38 mouse cellular contexts compared by ENCODE assay signal in the genomic region with DNA sequence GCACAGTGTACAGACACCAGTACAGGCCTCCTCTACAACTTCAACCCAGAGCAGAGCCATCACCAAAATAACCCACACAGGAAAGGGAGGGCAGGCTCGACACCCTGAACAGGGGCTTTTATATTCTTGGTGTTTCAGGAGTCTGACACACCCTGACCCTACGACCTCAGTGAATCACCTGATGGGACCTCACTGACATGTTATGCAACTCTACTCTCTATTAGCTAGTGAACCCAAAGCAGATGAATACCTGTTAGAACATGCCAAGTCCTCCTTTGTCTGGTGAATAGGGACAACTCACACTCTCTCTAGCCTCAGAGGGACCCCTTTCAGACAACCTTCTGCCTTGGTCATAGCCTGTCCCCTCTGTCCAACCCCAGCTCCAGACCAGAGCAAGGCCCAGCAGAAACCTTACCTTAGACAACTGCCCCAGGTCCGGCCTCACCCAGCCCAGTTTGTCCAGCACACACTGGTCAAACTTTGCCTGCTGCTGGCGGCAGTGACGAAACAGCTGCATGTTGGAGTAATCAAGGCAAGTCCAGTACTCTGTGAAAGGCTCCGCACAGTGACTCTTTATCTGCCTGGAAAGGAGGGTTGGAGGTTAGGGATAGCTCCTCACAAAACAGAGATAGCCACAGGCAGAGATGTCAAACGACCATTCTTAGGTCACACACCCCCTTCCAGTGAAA. TPM values are rescaled to one million over a fixed set of nuclear protein-coding genes. Genes with fewer than 3 reads are reported as not detected.
DNase-seq lines count a peak whose midpoint lies in the region; ATAC-seq and TF ChIP-seq lines count a peak whose summit lies in the region.
"Had no signal": no experiment of that assay in that cellular context is flagged by ENCODE, and none has a peak within 500 bp of the region (broad histone marks: within the 10 kb centered on the region; RNA-seq: fewer than 3 reads in every experiment).

No protein-coding gene starts in this region.

- TF ChIP-seq POLR2A in liver, adult 2 months (IDR thresholded peaks at IDR 0.05; ENCODE audit: extremely low read depth, insufficient read depth, low read length), result no peak

- H3K79me2 ChIP-seq in liver, adult 2 months (ENCODE audit: control insufficient read depth, insufficient read depth, low read length), result peaks cover 13% of the 10 kb centered on the region; the same call in 1 of the 2 replicates

- H3K9ac ChIP-seq in embryonic facial prominence, embryonic 15.5 days, result no peak overlapping the region
- H3K9ac ChIP-seq in liver, adult 2 months (ENCODE audit: low read depth, low read length), result no peak overlapping the region
- no peak overlapping the region for H3K9ac ChIP-seq in liver, embryonic 11.5 days (ENCODE audit: low read depth, low read length)
- H3K9ac ChIP-seq in liver, postnatal 0 days (replicated peaks), result no peak overlapping the region
- no peak overlapping the region for H3K9ac ChIP-seq in midbrain, embryonic 14.5 days (replicated peaks; ENCODE audit: low read length)
- H3K9ac ChIP-seq: embryonic facial prominence, embryonic 12.5 days; hindbrain, embryonic 14.5 days; limb, embryonic 12.5 days; midbrain, embryonic 15.5 days; neural tube, embryonic 15.5 days had no signal

- H3K27me3 ChIP-seq in embryonic facial prominence, embryonic 15.5 days, result no peaks in the 10 kb centered on the region
- no peaks in the 10 kb centered on the region for H3K27me3 ChIP-seq in embryonic facial prominence, embryonic 10.5 days (replicated peaks; ENCODE audit: low read depth, poor library complexity, severe bottlenecking)
- H3K27me3 ChIP-seq in liver, adult 2 months (ENCODE audit: control insufficient read depth, insufficient read depth, low read length), result no peaks in the 10 kb centered on the region
- no peaks in the 10 kb centered on the region for H3K27me3 ChIP-seq in liver, embryonic 11.5 days (replicated peaks; ENCODE audit: control insufficient read depth, insufficient read depth, low read length)
- no peaks in the 10 kb centered on the region for H3K27me3 ChIP-seq in liver, postnatal 0 days (ENCODE audit: insufficient read depth, low read length)
- H3K27me3 ChIP-seq in midbrain, embryonic 14.5 days (ENCODE audit: control insufficient read depth, insufficient read depth, low read length), result no peaks in the 10 kb centered on the region
- H3K27me3 ChIP-seq: CH12.LX; embryonic facial prominence, embryonic 12.5 days; limb, embryonic 12.5 days; midbrain, embryonic 15.5 days; neural tube, embryonic 15.5 days had no signal

- no peak for TF ChIP-seq CTCF in liver, adult 2 months (IDR thresholded peaks at IDR 0.05; ENCODE audit: low read depth, low read length)
- TF ChIP-seq CTCF in liver, postnatal 0 days (IDR thresholded peaks at IDR 0.05; ENCODE audit: low read depth), result no peak
- TF ChIP-seq CTCF in left cerebral cortex, adult 2 months (IDR thresholded peaks at IDR 0.05), result no peak

- peaks cover 56% of the 10 kb centered on the region for H3K36me3 ChIP-seq in embryonic facial prominence, embryonic 15.5 days
- H3K36me3 ChIP-seq in embryonic facial prominence, embryonic 10.5 days (replicated peaks), result peaks cover 72% of the 10 kb centered on the region
- peaks cover 32% of the 10 kb centered on the region for H3K36me3 ChIP-seq in liver, adult 2 months (ENCODE audit: control insufficient read depth, insufficient read depth, low read length)
- H3K36me3 ChIP-seq in liver, embryonic 11.5 days (ENCODE audit: control insufficient read depth, insufficient read depth, low read length), result peaks cover 22% of the 10 kb centered on the region
- peaks cover 36% of the 10 kb centered on the region for H3K36me3 ChIP-seq in liver, postnatal 0 days (replicated peaks; ENCODE audit: insufficient read depth, low read length)
- peaks cover 68% of the 10 kb centered on the region for H3K36me3 ChIP-seq in midbrain, embryonic 14.5 days (ENCODE audit: control insufficient read depth, insufficient read depth, low read length)

- H3K27ac ChIP-seq in embryonic facial prominence, embryonic 15.5 days (replicated peaks), result no peak overlapping the region
- no peak overlapping the region for H3K27ac ChIP-seq in embryonic facial prominence, embryonic 10.5 days (replicated peaks)
- H3K27ac ChIP-seq in liver, adult 2 months (replicated peaks; ENCODE audit: insufficient read depth, low read depth, low read length), result peak overlapping the region; percentile 67
- no peak overlapping the region for H3K27ac ChIP-seq in liver, embryonic 11.5 days (ENCODE audit: low read depth, low read length)
- peak overlapping the region; percentile 34 for H3K27ac ChIP-seq in liver, postnatal 0 days (ENCODE audit: low read depth)
- no peak overlapping the region for H3K27ac ChIP-seq in left cerebral cortex, adult 2 months
- no peak overlapping the region for H3K27ac ChIP-seq in midbrain, embryonic 14.5 days (replicated peaks; ENCODE audit: low read depth, low read length)
- H3K27ac ChIP-seq: embryonic facial prominence, embryonic 12.5 days; forebrain, embryonic 10.5 days; gastrocnemius, adult 2 months; hindbrain, embryonic 14.5 days; limb, embryonic 12.5 days; macrophage; midbrain, embryonic 15.5 days; neural tube, embryonic 15.5 days had no signal

- no peaks in the 10 kb centered on the region for H3K9me3 ChIP-seq in embryonic facial prominence, embryonic 15.5 days (replicated peaks)
- H3K9me3 ChIP-seq in embryonic facial prominence, embryonic 10.5 days, result no peaks in the 10 kb centered on the region
- H3K9me3 ChIP-seq in liver, embryonic 11.5 days (ENCODE audit: control insufficient read depth, low read length), result no peaks in the 10 kb centered on the region
- no peaks in the 10 kb centered on the region for H3K9me3 ChIP-seq in liver, postnatal 0 days (ENCODE audit: low read length)
- no peaks in the 10 kb centered on the region for H3K9me3 ChIP-seq in midbrain, embryonic 14.5 days (ENCODE audit: control insufficient read depth, low read length)
- H3K9me3 ChIP-seq: embryonic facial prominence, embryonic 12.5 days; forebrain, embryonic 10.5 days; limb, embryonic 12.5 days; midbrain, embryonic 15.5 days; neural tube, embryonic 15.5 days had no signal

- no peak for TF ChIP-seq EP300 in liver, postnatal 0 days (IDR thresholded peaks at IDR 0.05; ENCODE audit: low read depth)

- H3K4me1 ChIP-seq in embryonic facial prominence, embryonic 15.5 days, result peaks cover 3% of the 10 kb centered on the region; the same call in 1 of the 2 replicates
- H3K4me1 ChIP-seq in embryonic facial prominence, embryonic 10.5 days, result peaks cover 18% of the 10 kb centered on the region
- H3K4me1 ChIP-seq in liver, adult 2 months (ENCODE audit: control insufficient read depth, insufficient read depth, low read length), result peaks cover 25% of the 10 kb centered on the region
- H3K4me1 ChIP-seq in liver, embryonic 11.5 days (replicated peaks; ENCODE audit: control insufficient read depth, insufficient read depth, low read length), result no peaks in the 10 kb centered on the region
- peaks cover 10% of the 10 kb centered on the region for H3K4me1 ChIP-seq in liver, postnatal 0 days (ENCODE audit: insufficient read depth)
- no peaks in the 10 kb centered on the region for H3K4me1 ChIP-seq in midbrain, embryonic 14.5 days (ENCODE audit: control insufficient read depth, insufficient read depth, low read length)
- H3K4me1 ChIP-seq: forebrain, embryonic 10.5 days; limb, embryonic 12.5 days had no signal

- 0 out of 2 replicates have a peak, but pooled peaks have one; percentile 39 for ATAC-seq in embryonic facial prominence, embryonic 15.5 days (ENCODE audit: insufficient number of reproducible peaks, low FRiP score, low TSS enrichment, low read depth)
- ATAC-seq in liver, embryonic 11.5 days (replicated peaks; ENCODE audit: low FRiP score), result no peak; the same call in 1 of the 2 replicates
- ATAC-seq in liver, postnatal 0 days, result peak; percentile 92
- no peak for ATAC-seq in midbrain, embryonic 14.5 days (ENCODE audit: low FRiP score, low TSS enrichment)
- ATAC-seq: activated CD4-positive, CD25-positive, alpha-beta regulatory T cell, adult 4 months; forebrain, embryonic 16.5 days; intestine, postnatal 0 days; midbrain, embryonic 15.5 days had no signal

- H3K4me2 ChIP-seq in embryonic facial prominence, embryonic 15.5 days (replicated peaks), result no peak overlapping the region
- H3K4me2 ChIP-seq in liver, embryonic 11.5 days, result no peak overlapping the region
- H3K4me2 ChIP-seq in liver, postnatal 0 days (ENCODE audit: low read depth, low read length), result no peak overlapping the region
- H3K4me2 ChIP-seq in midbrain, embryonic 14.5 days (ENCODE audit: low read length), result no peak overlapping the region
- H3K4me2 ChIP-seq: embryonic facial prominence, embryonic 12.5 days; hindbrain, embryonic 14.5 days; limb, embryonic 12.5 days; midbrain, embryonic 15.5 days; neural tube, embryonic 15.5 days had no signal

- intact Hi-C loops in left cerebral cortex, adult 2 months (cut with DNase I), result no loop called here

- H3K4me3 ChIP-seq in embryonic facial prominence, embryonic 15.5 days (replicated peaks), result no peak overlapping the region
- H3K4me3 ChIP-seq in embryonic facial prominence, embryonic 10.5 days, result no peak overlapping the region
- H3K4me3 ChIP-seq in liver, adult 2 months (ENCODE audit: insufficient read depth, low read depth, low read length), result no peak overlapping the region
- H3K4me3 ChIP-seq in liver, embryonic 11.5 days (ENCODE audit: low read depth, low read length), result no peak overlapping the region
- no peak overlapping the region for H3K4me3 ChIP-seq in liver, postnatal 0 days (ENCODE audit: low read depth, low read length)
- no peak overlapping the region for H3K4me3 ChIP-seq in left cerebral cortex, adult 2 months
- H3K4me3 ChIP-seq in midbrain, embryonic 14.5 days (replicated peaks; ENCODE audit: low read depth, low read length), result no peak overlapping the region
- H3K4me3 ChIP-seq: embryonic facial prominence, embryonic 12.5 days; forebrain, embryonic 10.5 days; gastrocnemius, adult 2 months; limb, embryonic 12.5 days; midbrain, embryonic 15.5 days; neural tube, embryonic 15.5 days had no signal

- no peak for DNase-seq in embryonic facial prominence, embryonic 10.5 days (ENCODE audit: low spot score)
- DNase-seq in liver, adult 2 months (ENCODE audit: extremely low read depth, low read depth, low spot score), result peak; percentile 71
- DNase-seq in liver, embryonic 11.5 days (ENCODE audit: low spot score), result no peak
- DNase-seq in liver, postnatal 0 days, result peak; percentile 45
- no peak for DNase-seq in left cerebral cortex, adult 2 months (ENCODE audit: extremely low spot score in 1 of 2, low spot score in 2 of 2)
- DNase-seq in midbrain, embryonic 14.5 days, result no peak
- DNase-seq: adrenal gland, adult 2 months; cerebellum, adult 8-10 months; cerebellum, postnatal 25 days; gastrocnemius, adult 2 months; kidney, postnatal 25 days; lung, adult 2 months; lung, postnatal 10 days; retina, postnatal 1 day; right cerebral cortex, postnatal 14 days; thymus, adult 2 months; thymus, postnatal 36 days had no signal

- 72% methylated on average over 7 of the region's 7 CpGs for WGBS in embryonic facial prominence, embryonic 15.5 days
- WGBS in embryonic facial prominence, embryonic 10.5 days, result 72% methylated on average over 7 of the region's 7 CpGs
- 22% methylated on average over 7 of the region's 7 CpGs for WGBS in liver, adult 2 months
- WGBS in liver, embryonic 11.5 days, result 74% methylated on average over 7 of the region's 7 CpGs
- WGBS in liver, postnatal 0 days (ENCODE audit: insufficient replicate concordance), result 62% methylated on average over 7 of the region's 7 CpGs
- WGBS in midbrain, embryonic 14.5 days, result 90% methylated on average over 7 of the region's 7 CpGs

RNA-seq across cellular contexts. Expression of a gene that starts 9.8 kb away (rescaled TPM):
- 216 and 226 TPM in 2 replicates for polyA plus RNA-seq in embryonic facial prominence, embryonic 15.5 days (2015; fragmentation: Nextera tagmentation; extraction: Ambion mirVana)
- polyA plus RNA-seq in embryonic facial prominence, embryonic 10.5 days (2016; fragmentation: Nextera tagmentation; extraction: Ambion mirVana), result 203 and 215 TPM in 2 replicates
- total RNA-seq in liver, adult 2 months (2014; rRNA removed), result 87.0 and 90.9 TPM in 2 replicates
- polyA plus RNA-seq in liver, adult 2 months (2012; rRNA removed), result 86.2 and 96.3 TPM in 2 replicates
- polyA plus RNA-seq in liver, embryonic 11.5 days (2014; fragmentation: Nextera tagmentation; extraction: Ambion mirVana), result 251 and 269 TPM in 2 replicates
- 241 and 253 TPM in 2 replicates for polyA plus RNA-seq in liver, postnatal 0 days (2015; fragmentation: Nextera tagmentation; extraction: Ambion mirVana)
- total RNA-seq in left cerebral cortex, adult 2 months (2021), result 100 to 1,000 TPM; 185 to 195 TPM
- 263 and 316 TPM in 2 replicates for polyA plus RNA-seq in midbrain, embryonic 14.5 days (2014; fragmentation: Nextera tagmentation; extraction: Ambion mirVana)

RNA-seq across cellular contexts. Expression of a gene that starts 9.8 kb away (rescaled TPM):
- 10.6 and 20.2 TPM in 2 replicates for polyA plus RNA-seq in embryonic facial prominence, embryonic 15.5 days (2015; fragmentation: Nextera tagmentation; extraction: Ambion mirVana)
- polyA plus RNA-seq in embryonic facial prominence, embryonic 10.5 days (2016; fragmentation: Nextera tagmentation; extraction: Ambion mirVana), result 0.29 and 0.74 TPM in 2 replicates
- not detected in 2 replicates for total RNA-seq in liver, adult 2 months (2014; rRNA removed)
- not detected in 2 replicates for polyA plus RNA-seq in liver, adult 2 months (2012; rRNA removed)
- 0.27 TPM in 1 of 2 replicates, not detected in the other for polyA plus RNA-seq in liver, embryonic 11.5 days (2014; fragmentation: Nextera tagmentation; extraction: Ambion mirVana)
- not detected in 2 replicates for polyA plus RNA-seq in liver, postnatal 0 days (2015; fragmentation: Nextera tagmentation; extraction: Ambion mirVana)
- total RNA-seq in left cerebral cortex, adult 2 months (2021), result 1 to 10 TPM; 1.0 to 1.4 TPM
- 0.54 and 1.5 TPM in 2 replicates for polyA plus RNA-seq in midbrain, embryonic 14.5 days (2014; fragmentation: Nextera tagmentation; extraction: Ambion mirVana)
- total RNA-seq: adrenal gland, adult 2 months; adrenal gland, postnatal 4 days; ES-E14; gastrocnemius, adult 2 months; gastrocnemius, postnatal 4 days; heart, adult 8-10 months; hematopoietic stem cell, adult 5-6 weeks; megakaryocyte-erythroid progenitor cell, adult 5-6 weeks had no signal
- polyA plus RNA-seq: activated CD4-positive, CD25-positive, alpha-beta regulatory T cell, adult 4 months; adrenal gland, adult 2 months; intestine, postnatal 0 days; kidney, embryonic 14.5 days; limb, embryonic 12.5 days; macrophage; small intestine, adult 2 months; stomach, embryonic 14.5 days had no signal

RNA-seq across cellular contexts. Expression of a gene that starts 59.7 kb away (rescaled TPM):
- 1.2 and 1.4 TPM in 2 replicates for polyA plus RNA-seq in embryonic facial prominence, embryonic 15.5 days (2015; fragmentation: Nextera tagmentation; extraction: Ambion mirVana)
- 0.55 and 0.85 TPM in 2 replicates for polyA plus RNA-seq in embryonic facial prominence, embryonic 10.5 days (2016; fragmentation: Nextera tagmentation; extraction: Ambion mirVana)
- total RNA-seq in liver, adult 2 months (2014; rRNA removed), result 0.07 and 0.09 TPM in 2 replicates
- 0.15 and 0.55 TPM in 2 replicates for polyA plus RNA-seq in liver, adult 2 months (2012; rRNA removed)
- 0.36 and 0.45 TPM in 2 replicates for polyA plus RNA-seq in liver, embryonic 11.5 days (2014; fragmentation: Nextera tagmentation; extraction: Ambion mirVana)
- polyA plus RNA-seq in liver, postnatal 0 days (2015; fragmentation: Nextera tagmentation; extraction: Ambion mirVana), result 1.1 and 1.7 TPM in 2 replicates
- total RNA-seq in left cerebral cortex, adult 2 months (2021), result 10 to 100 TPM; 40.2 to 42.2 TPM
- polyA plus RNA-seq in midbrain, embryonic 14.5 days (2014; fragmentation: Nextera tagmentation; extraction: Ambion mirVana), result 5.1 and 6.4 TPM in 2 replicates
- total RNA-seq: hematopoietic stem cell, adult 5-6 weeks had no signal
- polyA plus RNA-seq: activated CD4-positive, CD25-positive, alpha-beta regulatory T cell, adult 4 months had no signal

Comparison
In these comparisons a context has a peak if more than half of its experiments do, and no peak if none do; other contexts are left out.
1. ATAC-seq: peak in embryonic facial prominence, embryonic 15.5 days (single experiment) and liver, postnatal 0 days (single experiment); none in liver, embryonic 11.5 days (single experiment) and midbrain, embryonic 14.5 days (single experiment).
2. H3K27ac ChIP-seq: peak in liver, adult 2 months (single experiment) and liver, postnatal 0 days (single experiment); none in embryonic facial prominence, embryonic 15.5 days (single experiment), embryonic facial prominence, embryonic 10.5 days (single experiment), liver, embryonic 11.5 days (single experiment), left cerebral cortex, adult 2 months (single experiment) and midbrain, embryonic 14.5 days (single experiment).
3. DNase-seq: peak in liver, adult 2 months (single experiment) and liver, postnatal 0 days (single experiment); none in embryonic facial prominence, embryonic 10.5 days (single experiment), liver, embryonic 11.5 days (single experiment), left cerebral cortex, adult 2 months (0 of 2) and midbrain, embryonic 14.5 days (single experiment).